Mouse (Mus musculus) hindbrain, embryonic 13.5 days (tissue): ENCODE data around the gene Ddn. TPM values are rescaled to one million over a fixed set of nuclear protein-coding genes. Genes with fewer than 3 reads are reported as not detected.

ENCODE experiments used
- ATAC-seq: fragments of 200-750 bp; cut with Nextera tagmentation; 2 replicates; pipeline ENCODE4 v1.8.0; 2017; ENCODE audit warnings: moderate TSS enrichment; ENCODE audit not compliant: low FRiP score
- H3K27ac ChIP-seq: fragments of 300-500 bp; sonication (generic); 2 replicates; pipeline ENCODE4 v1.5.1; 2015; ENCODE audit warnings: inconsistent platforms, mild to moderate bottlenecking, moderate library complexity
- H3K27me3 ChIP-seq: fragments of 300-500 bp; sonication (generic); 2 replicates; pipeline ENCODE4 v1.6.1; 2015; ENCODE audit warnings: mild to moderate bottlenecking, inconsistent platforms
- H3K36me3 ChIP-seq: fragments of 300-500 bp; sonication (generic); 2 replicates; pipeline ENCODE4 v1.6.1; 2015; ENCODE audit warnings: mild to moderate bottlenecking, inconsistent platforms
- H3K4me1 ChIP-seq: fragments of 300-500 bp; sonication (generic); replicated peaks from 2 replicates; pipeline ENCODE4 v1.6.1; 2015; ENCODE audit warnings: inconsistent platforms
- H3K4me2 ChIP-seq: fragments of 300-500 bp; sonication (generic); 2 replicates; pipeline ENCODE4 v1.6.1; 2015; ENCODE audit warnings: inconsistent platforms, mild to moderate bottlenecking, moderate library complexity
- H3K4me3 ChIP-seq: fragments of 300-500 bp; sonication (generic); 2 replicates; pipeline ENCODE4 v1.5.1; 2015; ENCODE audit warnings: mild to moderate bottlenecking, inconsistent platforms
- H3K9ac ChIP-seq: fragments of 300-500 bp; sonication (generic); 2 replicates; pipeline ENCODE4 v1.6.1; 2015; ENCODE audit warnings: mild to moderate bottlenecking, inconsistent platforms
- H3K9me3 ChIP-seq: fragments of 300-500 bp; sonication (generic); 2 replicates; pipeline ENCODE4 v1.6.1; 2016; ENCODE audit warnings: inconsistent platforms
- WGBS: fragments of 180-500 bp; shearing (Covaris S2); methylation state at CpG from one replicate; pipeline ENCODE4 v1.1.7; 2015; 5-methylcytosine and 5-hydroxymethylcytosine counted together
- polyA plus RNA-seq: library from polyadenylated mRNA; unstranded; fragments of >200 nt; fragmentation: Nextera tagmentation; extraction: Ambion mirVana; gene quantifications from 2 replicates; pipeline ENCODE4 v1.2.1, GENCODE M21; 2015

Ddn gene
- polyA plus RNA-seq, 1 experiment from 2014 or later, result 0.69 TPM

DNA sequence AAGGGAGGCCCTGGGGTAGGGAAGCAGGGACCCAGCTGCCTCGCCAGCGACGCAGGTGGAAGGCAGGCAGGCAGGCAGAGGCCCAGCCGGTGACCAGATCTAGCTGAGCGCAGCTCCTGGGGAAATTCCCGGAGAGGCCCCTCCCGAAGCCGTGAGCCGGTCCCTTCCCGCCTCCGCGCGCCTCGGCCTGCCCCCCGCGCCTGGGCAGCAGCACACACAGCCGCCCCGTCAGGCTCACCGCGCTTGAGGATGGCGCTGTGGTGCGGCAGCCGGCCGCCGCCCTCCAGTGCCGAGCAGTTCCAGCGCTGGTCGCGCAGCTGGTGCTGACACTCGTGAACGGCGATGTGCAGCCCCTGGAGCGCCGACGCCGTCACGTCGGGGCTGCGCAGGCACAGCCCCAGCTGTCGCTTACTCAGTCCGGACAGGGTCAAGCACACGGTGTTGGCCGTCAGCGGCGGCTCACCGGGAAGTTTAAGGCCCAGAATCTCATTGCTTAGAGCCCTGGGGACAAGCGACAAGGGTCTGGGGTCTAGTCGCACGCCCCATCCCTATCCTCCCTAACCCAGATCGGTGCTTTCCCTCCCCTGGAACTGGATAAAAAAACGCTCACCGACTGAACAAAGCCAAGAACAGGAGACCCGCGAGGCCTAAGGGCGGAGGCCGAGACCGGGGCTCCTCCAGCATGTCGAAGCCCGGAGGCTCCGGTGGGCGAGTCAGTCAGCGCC lies 32.8 kb downstream of the Ddn start:
- peaks cover 42% of the 10 kb centered on the region for H3K4me1 ChIP-seq
- under 1% methylated on average over 60 of the region's 62 CpGs for WGBS
- H3K9me3 ChIP-seq, result no peaks in the 10 kb centered on the region
- H3K36me3 ChIP-seq, result no peaks in the 10 kb centered on the region
- peak overlapping the region; percentile 28 for H3K4me3 ChIP-seq
- H3K27me3 ChIP-seq, result peaks cover 100% of the 10 kb centered on the region
- H3K9ac ChIP-seq, result peak overlapping the region; percentile 31; the same call in 1 of the 2 replicates
- H3K27ac ChIP-seq, result no peak overlapping the region
- peak; percentile 56 for ATAC-seq
- H3K4me2 ChIP-seq, result peak overlapping the region; percentile 47

GRCm38 (mm10) chr15:98775533-98775932 lies 33.8 kb downstream of the Ddn start:
- no peaks in the 10 kb centered on the region for H3K36me3 ChIP-seq
- no peak for ATAC-seq
- H3K9ac ChIP-seq, result no peak overlapping the region
- peaks cover 100% of the 10 kb centered on the region for H3K27me3 ChIP-seq
- no peak overlapping the region for H3K27ac ChIP-seq
- no peaks in the 10 kb centered on the region for H3K9me3 ChIP-seq
- peaks cover 42% of the 10 kb centered on the region for H3K4me1 ChIP-seq
- no peak overlapping the region for H3K4me3 ChIP-seq
- WGBS, result 5% methylated on average over 5 of the region's 5 CpGs
- H3K4me2 ChIP-seq, result no peak overlapping the region

DNA sequence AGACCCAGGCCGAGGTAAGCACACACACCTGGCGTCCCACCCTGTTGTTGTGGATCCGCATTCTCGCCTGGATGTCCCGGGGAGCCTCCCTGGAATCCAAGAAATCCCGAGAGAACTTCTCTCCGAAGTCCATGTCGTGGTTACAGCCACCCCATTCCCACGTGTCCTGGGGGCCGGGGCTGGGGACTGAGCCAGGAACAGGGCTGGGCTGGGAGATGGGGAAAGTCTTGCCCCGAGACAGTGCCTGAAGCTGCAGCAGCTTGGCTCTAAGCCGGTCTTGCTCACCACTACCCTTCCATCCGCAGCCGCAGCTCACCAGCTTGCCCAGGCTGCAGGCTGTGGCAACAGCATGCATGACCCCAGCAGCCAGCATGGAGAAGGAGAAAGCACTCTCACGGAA lies 35.2 kb downstream of the Ddn start:
- Histone ChIP-seq H3K4me2 (no peak overlapping the region), H3K4me1 (peaks cover 42% of the 10 kb centered on the region), H3K4me3 (no peak overlapping the region), H3K27ac (no peak overlapping the region), H3K36me3 (no peaks in the 10 kb centered on the region), H3K9me3 (no peaks in the 10 kb centered on the region), H3K9ac (no peak overlapping the region), H3K27me3 (peaks cover 100% of the 10 kb centered on the region)
- no peak for ATAC-seq
- 5% methylated on average over 15 of the region's 15 CpGs for WGBS

DNA sequence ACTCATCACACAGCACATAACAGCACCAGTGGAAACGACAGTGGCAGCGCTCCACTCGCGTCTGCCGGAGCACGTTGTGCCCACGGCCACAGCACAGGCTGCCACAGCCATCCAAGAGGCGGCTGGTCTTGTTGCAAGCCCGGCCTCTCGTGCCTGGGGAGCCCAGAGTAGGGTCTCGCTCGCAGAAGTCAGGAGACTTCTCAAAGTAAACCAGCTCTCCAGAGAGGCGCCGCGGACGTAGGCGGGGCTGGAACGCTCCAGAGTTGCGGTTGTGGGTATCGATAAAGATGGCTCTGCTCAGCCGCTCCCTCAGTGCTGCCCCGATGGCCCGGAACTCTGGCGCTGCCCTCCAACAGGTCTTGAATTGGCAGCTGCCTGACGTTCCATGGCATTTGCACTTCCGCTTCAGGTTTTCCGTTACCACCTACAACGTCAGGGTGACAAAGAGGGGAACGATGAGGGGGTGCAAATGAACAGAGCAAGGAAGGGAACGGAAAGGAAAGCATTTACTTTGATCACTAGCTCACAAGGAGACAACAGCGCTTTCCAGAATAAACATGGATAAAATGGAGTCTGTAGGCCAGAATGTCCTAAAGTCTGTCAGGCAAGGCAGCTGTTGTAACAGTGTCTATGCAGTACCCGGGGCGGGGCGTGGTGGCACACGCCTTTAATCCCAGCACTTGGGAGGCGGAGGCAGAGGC lies 36.6 kb downstream of the Ddn start:
- Histone ChIP-seq H3K4me2 (peak overlapping the region; percentile 44), H3K27ac (no peak overlapping the region), H3K4me1 (peaks cover 33% of the 10 kb centered on the region), H3K9me3 (no peaks in the 10 kb centered on the region), H3K9ac (peak overlapping the region; percentile 19; the same call in 1 of the 2 replicates), H3K27me3 (peaks cover 100% of the 10 kb centered on the region), H3K4me3 (peak overlapping the region; percentile 26), H3K36me3 (no peaks in the 10 kb centered on the region)
- no peak for ATAC-seq
- WGBS, result 2% methylated on average over 36 of the region's 36 CpGs

GRCm38 (mm10) chr15:98771813-98772425 lies 37.4 kb downstream of the Ddn start:
- WGBS, result 6% methylated on average over 12 of the region's 12 CpGs
- no peak overlapping the region for H3K9ac ChIP-seq

GRCm38 (mm10) chr15:98768259-98768658 lies 41.0 kb downstream of the Ddn start:
- Histone ChIP-seq H3K27me3 (peaks cover 85% of the 10 kb centered on the region), H3K4me1 (peaks cover 20% of the 10 kb centered on the region), H3K4me3 (no peak overlapping the region), H3K4me2 (no peak overlapping the region), H3K27ac (no peak overlapping the region), H3K9ac (no peak overlapping the region), H3K36me3 (no peaks in the 10 kb centered on the region), H3K9me3 (no peaks in the 10 kb centered on the region)
- WGBS, result 14% methylated on average over 5 of the region's 5 CpGs
- ATAC-seq, result no peak

More at GRCm38 (mm10) chr15:98771813-98772425, 37.4 kb downstream of the Ddn start:
- H3K27me3 ChIP-seq, result peaks cover 96% of the 10 kb centered on the region
- H3K9me3 ChIP-seq, result no peaks in the 10 kb centered on the region
- peaks cover 25% of the 10 kb centered on the region for H3K4me1 ChIP-seq
- no peaks in the 10 kb centered on the region for H3K36me3 ChIP-seq
- no peak for ATAC-seq
- H3K27ac ChIP-seq, result no peak overlapping the region
- H3K4me3 ChIP-seq, result peak overlapping the region; percentile 26
- H3K4me2 ChIP-seq, result peak overlapping the region; percentile 44; the same call in 1 of the 2 replicates

DNA sequence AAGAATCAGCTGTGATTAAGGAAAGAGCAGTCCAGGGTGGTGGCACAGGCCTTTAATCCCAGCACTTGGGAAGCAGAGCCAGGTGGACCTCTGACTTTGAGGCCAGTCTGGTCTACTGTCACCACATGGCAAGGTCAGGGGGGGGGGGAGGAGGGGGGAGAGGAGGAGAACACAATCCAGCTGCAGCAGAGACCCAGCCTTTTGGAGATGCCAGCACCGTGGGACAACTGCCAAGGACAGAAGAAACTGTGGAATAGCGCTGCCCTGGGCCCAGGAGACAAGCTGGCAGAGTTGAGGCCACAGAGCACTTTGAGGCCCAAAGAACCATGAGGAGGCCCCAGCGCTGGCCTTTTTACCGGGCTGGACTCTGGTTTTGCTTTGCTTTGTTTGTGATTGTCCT lies 43.4 kb downstream of the Ddn start:
- Histone ChIP-seq H3K4me3 (no peak overlapping the region), H3K36me3 (peaks cover 3% of the 10 kb centered on the region; the same call in 1 of the 2 replicates), H3K4me2 (no peak overlapping the region), H3K4me1 (peaks cover 21% of the 10 kb centered on the region), H3K27ac (no peak overlapping the region), H3K9ac (no peak overlapping the region), H3K27me3 (peaks cover 62% of the 10 kb centered on the region), H3K9me3 (no peaks in the 10 kb centered on the region)
- ATAC-seq, result no peak
- WGBS, result 70% methylated on average over 4 of the region's 4 CpGs

DNA sequence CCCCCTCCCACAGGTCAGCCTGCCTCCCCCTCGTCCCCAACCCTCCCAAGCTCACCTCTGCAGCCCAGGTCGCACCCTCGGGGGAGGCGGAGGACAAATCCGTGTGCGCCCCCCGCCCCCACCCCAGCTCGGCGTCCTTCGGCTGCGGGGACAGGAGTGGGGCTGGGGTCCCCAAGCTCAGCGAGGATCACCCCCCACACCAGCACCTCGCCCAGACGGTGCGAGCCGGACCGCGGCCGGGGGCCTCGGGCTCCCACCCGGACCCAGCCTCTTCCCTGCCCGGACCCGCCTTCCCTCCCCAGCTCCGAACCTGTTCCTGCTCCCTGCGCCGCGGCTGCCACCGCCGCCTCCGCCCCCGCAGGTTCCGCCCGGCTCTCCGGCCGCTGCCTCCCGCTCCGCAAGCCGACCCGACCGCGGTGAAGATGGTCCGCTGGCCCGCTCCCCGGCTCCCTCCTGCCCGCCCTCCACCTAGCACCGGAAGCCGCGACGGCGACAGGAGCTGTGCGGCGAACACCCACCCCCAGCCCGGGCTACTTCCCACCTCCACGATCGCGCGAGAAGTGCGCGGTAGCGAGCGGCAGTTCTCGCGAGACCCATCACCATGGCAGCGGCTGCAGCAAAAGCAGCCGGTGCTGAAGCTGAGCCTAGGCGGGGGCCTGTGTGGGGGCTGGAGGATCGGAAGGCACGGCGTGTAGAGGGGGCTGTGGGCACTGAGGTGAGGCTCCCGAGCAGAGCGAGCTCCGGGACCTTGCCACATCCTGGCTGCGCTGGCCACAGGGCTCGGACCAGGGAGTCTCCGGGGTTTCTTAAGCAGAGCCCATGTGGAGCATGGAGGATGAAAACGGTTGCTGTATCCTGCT lies 46.4 kb downstream of the Ddn start, which contains the start of gene Arf3:
Arf3 (minus strand) TSS at position 545 of the 860 bp plus-strand sequence.
- peak; percentile 96 for ATAC-seq
- H3K4me3 ChIP-seq, result peak within 1 kb of the TSS; percentile 97
- no peaks in the 10 kb centered on the region for H3K9me3 ChIP-seq
- H3K9ac ChIP-seq, result peak within 1 kb of the TSS; percentile 98
- peaks cover 27% of the 10 kb centered on the region for H3K4me1 ChIP-seq
- H3K4me2 ChIP-seq, result peak within 1 kb of the TSS; percentile 77
- 1% methylated on average over 73 of the region's 76 CpGs for WGBS
- H3K27ac ChIP-seq, result peak within 1 kb of the TSS; percentile 96
- peaks cover 30% of the 10 kb centered on the region for H3K36me3 ChIP-seq
- peaks cover 32% of the 10 kb centered on the region for H3K27me3 ChIP-seq

- Histone ChIP-seq H3K4me3 (peak overlapping the region; percentile 97), H3K27ac (peak overlapping the region; percentile 96), H3K27me3 (peaks cover 28% of the 10 kb centered on the region), H3K36me3 (peaks cover 31% of the 10 kb centered on the region), H3K4me1 (peaks cover 27% of the 10 kb centered on the region), H3K4me2 (peak overlapping the region; percentile 77), H3K9me3 (no peaks in the 10 kb centered on the region), H3K9ac (peak overlapping the region; percentile 98)
- 1% methylated on average over 14 of the region's 24 CpGs for WGBS
- peak; percentile 65 for ATAC-seq
Measured at GRCm38 (mm10) chr15:98762201-98762621, 47.1 kb downstream of the Ddn start.

GRCm38 (mm10) chr15:98754125-98754524 lies 55.2 kb downstream of the Ddn start:
- peaks cover 15% of the 10 kb centered on the region; the same call in 1 of the 2 replicates for H3K36me3 ChIP-seq
- ATAC-seq, result no peak
- H3K27ac ChIP-seq, result no peak overlapping the region
- no peak overlapping the region for H3K9ac ChIP-seq
- H3K4me3 ChIP-seq, result no peak overlapping the region
- 100% methylated on average over 2 of the region's 2 CpGs for WGBS
- H3K4me2 ChIP-seq, result no peak overlapping the region
- no peaks in the 10 kb centered on the region for H3K27me3 ChIP-seq
- H3K4me1 ChIP-seq, result peaks cover 19% of the 10 kb centered on the region
- no peaks in the 10 kb centered on the region for H3K9me3 ChIP-seq
